Mouse (Mus musculus): Measurements from ENCODE around the gene Ly6g6f.
"Not testable (repeated sequence)": the region's sequence is repeated elsewhere in the genome, so short reads cannot be mapped to it uniquely, and the experiment has no call there.

The Ly6g6f gene

GRCm38 (mm10) chr17:35052271-35052798, 33.1 kb downstream of the Ly6g6f start:
- no peak for DNase-seq (ENCODE audit: low spot score in 2 of 2)

DNA sequence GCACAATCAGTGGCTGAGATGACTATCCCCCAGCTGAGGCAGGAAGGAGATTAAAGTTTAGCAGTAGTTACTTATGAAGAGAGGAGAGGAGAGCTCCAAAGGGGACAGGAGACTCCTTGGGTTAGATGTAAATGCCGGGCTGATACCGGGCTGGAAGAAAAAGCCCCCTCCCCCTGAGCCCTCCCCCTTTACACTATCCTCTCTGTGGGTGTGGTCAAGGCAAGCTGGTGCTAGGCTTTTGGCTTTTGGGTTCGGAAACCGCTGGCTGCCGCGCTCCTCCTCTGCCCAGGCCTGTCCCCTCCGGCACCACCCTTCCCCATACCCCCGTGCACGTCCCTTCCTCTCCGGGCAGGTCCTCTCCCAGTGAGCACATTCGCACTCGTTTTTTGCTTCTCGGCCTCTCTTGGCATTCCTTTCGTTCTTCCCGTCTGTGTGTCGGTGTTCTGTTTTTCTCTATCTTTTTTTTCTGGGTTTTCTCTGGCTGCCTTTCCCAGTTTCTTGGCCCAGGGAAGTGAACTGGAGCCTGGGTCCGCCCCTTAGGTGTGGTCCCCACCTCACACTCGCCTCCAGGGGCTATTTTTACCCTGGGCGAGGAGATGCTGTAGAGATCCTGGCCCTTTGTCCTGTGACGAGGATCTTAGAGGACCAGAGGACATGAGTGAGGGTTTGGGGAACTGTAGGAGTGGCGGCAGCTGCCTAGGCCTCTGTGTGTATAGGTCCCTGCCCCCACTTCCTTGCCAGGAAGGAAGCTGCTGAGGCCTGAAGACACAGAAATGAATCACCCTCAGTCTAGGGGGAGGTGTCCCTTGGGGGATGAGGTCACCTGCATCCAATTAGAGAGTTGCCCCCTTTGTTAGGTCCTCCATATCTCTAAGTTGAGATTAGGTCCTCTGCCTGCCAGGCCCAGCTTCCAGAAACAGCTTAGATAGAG, 34.0 kb downstream of the Ly6g6f start:
- no peak for DNase-seq (ENCODE audit: low spot score in 2 of 2)

DNA sequence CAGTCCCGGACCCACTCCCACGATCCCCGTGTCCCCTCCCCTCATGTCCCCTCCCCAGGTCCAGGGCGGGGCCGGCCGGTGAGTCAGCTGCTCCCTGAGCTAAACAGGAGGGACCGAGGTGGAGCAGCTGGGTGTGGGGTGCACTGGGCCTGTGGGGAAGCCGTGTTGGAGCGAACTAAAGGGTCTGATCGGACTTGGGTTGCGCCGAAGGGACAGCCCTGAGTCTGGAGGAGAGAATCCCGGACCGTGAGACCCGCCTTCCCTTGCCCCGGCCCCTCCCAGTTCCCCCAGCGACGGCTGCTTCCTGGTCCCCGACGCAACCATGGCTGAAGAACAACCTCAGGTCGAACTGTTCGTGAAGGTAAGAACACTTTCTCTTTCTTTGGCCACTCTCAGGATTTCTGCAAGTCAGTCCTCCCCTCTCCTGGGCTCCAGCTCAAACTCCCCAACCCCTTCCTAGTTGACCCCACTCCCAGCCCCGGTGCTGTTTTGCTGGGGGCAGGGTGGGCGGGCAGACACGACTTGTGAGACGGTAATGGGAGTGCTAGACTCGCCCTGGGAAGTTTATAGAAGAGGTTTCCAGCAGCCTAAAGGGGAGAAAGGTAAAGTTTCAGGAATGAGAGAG, 35.2 kb downstream of the Ly6g6f start:
- DNase-seq (ENCODE audit: low spot score in 2 of 2), result no peak

DNA sequence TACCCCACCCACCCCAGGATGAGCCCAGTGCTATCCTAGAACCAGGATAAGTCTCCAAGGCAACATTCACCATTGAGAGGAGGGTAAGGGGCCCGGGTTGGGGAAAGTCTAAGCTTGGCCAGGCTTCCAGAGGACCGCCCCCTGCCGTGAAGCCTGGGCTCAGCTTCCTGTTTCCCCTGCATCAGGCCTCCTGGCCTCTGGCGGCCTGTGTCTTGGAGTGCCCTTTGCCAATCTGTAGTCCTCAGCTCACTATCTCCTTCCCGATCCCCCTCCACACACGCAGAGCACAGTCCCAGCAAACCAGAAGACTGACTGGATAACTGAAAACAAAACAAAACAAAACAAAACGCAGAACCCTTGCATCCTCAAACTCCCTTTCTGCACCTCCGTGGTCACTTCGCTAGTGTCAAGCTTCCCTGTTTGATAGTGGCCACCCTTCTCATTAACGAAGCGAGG, 35.8 kb downstream of the Ly6g6f start, which contains the start of gene Clic1:
Gene Clic1 (plus strand): TSS at position 406 of the 456 bp plus-strand sequence.
- no peak for DNase-seq (ENCODE audit: low spot score in 2 of 2)

DNA sequence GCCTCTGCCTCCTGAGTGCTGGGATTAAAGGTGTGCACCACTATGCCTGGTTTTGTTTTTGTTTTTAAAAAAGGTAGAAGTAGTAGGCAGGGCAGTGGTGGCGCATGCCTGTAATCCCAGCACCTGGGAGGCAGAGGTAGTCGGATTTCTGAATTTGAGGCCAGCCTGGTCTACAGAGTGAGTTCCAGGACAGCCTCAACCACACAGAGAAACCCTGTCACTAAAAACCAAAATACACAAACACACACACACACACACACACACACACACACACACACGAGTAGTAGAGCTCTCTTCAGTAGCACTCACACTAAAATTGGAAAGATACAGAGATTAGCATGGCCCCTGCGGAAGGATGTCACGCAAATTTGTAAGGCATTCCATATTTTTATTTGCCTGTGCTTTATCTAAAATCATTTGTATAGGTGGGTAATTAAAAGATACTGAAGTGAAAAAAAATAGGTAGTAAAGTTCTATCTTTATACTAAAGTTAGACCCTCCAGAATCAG, 36.4 kb downstream of the Ly6g6f start:
- no peak for DNase-seq (ENCODE audit: low spot score in 2 of 2)

GRCm38 (mm10) chr17:35048149-35048931, 37.1 kb downstream of the Ly6g6f start:
- no peak for DNase-seq (ENCODE audit: low spot score in 2 of 2)

GRCm38 (mm10) chr17:35047688-35048087, 37.7 kb downstream of the Ly6g6f start:
- no peak for DNase-seq (ENCODE audit: low spot score in 2 of 2)

GRCm38 (mm10) chr17:35046681-35047455, 38.5 kb downstream of the Ly6g6f start, which contains the start of gene Msh5:
Msh5 (minus strand) TSS chr17:35046745.
- DNase-seq (ENCODE audit: low spot score in 2 of 2), result peak; percentile 88 to 96

- DNase-seq (ENCODE audit: low spot score in 2 of 2), result no peak
These were observed 39.4 kb downstream of the Ly6g6f start for GRCm38 (mm10) chr17:35045807-35046680.

DNA sequence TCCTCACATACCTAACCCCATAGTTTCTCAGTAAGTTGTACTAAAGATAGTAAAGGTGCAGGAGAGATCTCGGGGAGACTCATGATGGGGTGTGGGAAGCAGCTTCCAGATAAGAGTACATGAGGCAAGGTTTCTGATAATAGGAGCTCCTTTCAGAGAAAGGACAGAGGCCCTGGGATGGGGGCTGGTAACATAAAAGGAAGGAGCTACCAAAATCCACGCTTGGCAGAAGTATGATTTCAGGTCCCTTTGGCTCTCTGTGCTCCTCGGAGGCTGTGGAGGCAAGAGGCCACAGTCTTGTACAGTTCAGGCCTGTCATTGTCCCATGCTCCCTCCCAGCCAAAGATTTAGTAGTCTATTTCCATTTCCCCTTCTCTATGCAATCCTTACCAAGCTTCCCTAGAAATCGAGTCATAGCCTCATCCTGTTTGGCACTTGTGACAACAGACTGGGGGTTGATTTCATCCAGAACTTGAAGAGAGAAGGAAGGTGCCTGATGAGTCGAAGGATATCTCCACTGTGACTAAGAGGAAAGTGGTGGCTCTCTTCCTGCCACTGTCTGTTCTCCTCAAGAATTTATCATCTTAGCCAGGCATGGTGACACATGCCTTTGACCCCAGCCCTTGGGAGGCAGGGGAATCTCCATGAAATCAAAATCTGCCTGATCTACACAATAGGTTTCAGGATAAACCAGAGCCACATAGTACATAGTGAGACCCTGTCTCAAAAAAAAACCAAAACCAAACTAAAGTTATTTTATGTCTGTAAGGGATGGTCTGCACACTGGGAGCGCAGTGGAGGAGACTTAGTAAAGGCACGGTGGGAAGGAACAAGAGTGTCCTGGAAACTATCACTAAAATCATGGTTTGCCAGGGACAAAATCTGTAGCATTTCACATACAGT, 40.3 kb downstream of the Ly6g6f start:
- DNase-seq (ENCODE audit: low spot score in 2 of 2), result no peak

GRCm38 (mm10) chr17:35043794-35044193, 41.6 kb downstream of the Ly6g6f start:
- no peak for DNase-seq (ENCODE audit: low spot score in 2 of 2)

DNA sequence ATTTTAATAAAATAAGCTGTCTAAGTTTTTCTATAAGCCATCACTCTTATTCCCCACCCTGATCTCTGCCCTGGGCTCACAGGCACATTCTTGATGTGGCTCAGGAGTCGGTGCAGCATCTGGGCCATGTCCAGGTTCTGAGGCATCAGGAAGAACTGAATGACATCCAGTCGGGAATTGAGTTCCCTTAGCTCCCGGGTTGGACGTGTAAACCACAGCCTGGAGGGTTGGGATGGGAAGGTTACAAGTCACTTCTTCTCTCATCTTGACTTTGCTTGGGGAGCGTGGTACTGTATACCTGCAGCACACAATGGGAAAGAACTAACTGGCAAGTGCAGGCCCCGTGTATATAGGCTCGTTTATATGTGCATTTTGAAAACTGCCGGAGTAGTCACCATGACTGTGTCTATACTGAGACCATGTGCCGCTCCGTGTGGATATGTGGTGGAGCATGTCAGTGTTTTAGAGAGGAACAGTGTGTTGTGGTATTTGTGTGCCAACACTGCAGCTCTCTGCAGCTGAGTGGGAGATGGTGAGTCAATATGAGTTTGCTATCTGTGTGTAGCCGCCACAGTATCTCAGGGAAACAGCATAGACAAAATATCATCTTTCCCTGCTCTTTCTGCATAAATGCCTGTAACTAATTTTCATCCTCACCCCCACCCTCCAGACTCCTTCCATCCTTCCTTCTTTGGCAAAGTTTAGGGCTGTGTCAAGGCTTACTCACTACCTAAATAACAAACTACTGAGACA, 46.1 kb downstream of the Ly6g6f start:
- peak in 1 of 2 experiments; percentile 46 for DNase-seq (ENCODE audit: low spot score in 2 of 2)

DNA sequence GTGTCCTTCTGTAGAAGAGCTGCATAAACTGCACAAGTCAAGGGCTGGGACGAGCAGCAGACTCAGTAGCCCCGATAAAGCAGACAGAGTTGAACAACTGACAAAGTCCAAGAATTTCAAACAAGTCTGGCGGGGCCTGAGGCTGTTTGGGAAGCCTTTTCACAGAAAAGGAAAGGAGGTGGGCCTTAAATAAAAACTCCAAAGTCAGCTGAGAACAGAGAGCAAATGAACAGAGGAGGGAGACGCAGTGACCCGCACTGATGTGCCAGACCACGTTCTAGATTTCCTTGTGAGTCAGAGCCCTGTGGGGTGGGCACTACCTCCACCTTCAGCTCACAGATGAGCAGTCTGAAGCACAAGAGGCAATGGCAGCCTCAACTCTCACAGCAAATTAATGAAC, 50.5 kb downstream of the Ly6g6f start:
- no peak for DNase-seq (ENCODE audit: low spot score in 2 of 2)

DNA sequence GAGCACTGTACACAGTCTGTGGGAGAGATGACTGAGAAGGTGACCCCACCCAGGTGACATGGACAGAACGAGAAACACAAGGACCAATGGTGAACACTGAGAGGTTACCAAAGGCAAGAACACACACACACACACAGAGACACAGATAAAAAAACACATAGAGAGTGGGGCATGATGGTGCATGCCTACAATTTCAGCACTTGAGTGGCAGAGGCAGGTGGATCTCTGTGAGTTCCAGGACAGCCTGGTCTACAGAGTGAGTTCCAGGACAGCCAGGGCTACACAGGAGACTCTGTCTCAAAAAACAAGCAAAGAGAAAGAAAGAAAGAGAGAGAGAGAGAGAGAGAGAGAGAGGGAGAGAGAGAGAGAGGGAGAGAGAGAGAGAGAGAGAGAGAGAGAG, 51.7 kb downstream of the Ly6g6f start:
- DNase-seq (ENCODE audit: low spot score in 2 of 2), result not testable (repeated sequence)

GRCm38 (mm10) chr17:35032323-35032870, 53.0 kb downstream of the Ly6g6f start:
- no peak for DNase-seq (ENCODE audit: low spot score in 2 of 2)

GRCm38 (mm10) chr17:35031880-35032279, 53.5 kb downstream of the Ly6g6f start:
- no peak for DNase-seq (ENCODE audit: low spot score in 2 of 2)

DNA sequence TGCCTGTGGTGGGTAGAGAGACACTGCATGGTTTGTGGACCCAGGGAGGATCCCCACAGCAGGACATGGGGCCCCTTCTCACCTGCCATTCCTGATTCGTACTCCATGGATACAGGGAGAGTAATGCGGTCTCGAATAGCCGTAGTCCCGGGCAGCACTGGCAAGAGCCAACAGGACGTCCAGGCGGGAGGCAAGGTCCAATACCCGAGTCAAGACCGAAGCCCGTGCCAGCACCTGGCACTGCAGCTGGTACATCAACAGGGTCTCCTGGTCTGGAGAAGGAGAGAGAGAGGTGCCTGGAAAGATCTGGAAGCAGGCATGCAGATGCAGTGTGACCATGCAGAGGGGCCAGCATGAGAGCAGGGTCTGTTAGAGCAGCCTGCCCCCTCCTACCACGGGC, 54.1 kb downstream of the Ly6g6f start:
- no peak for DNase-seq (ENCODE audit: low spot score in 2 of 2)
